Mouse (Mus musculus) E14TG2a.4 (cell line): ENCODE data around the gene Med25.

Source experiments
- CTCF ChIP-seq: conservative IDR thresholded peaks from 2 replicates; pipeline ENCODE4 v1.5.1; 2014; ENCODE audit warnings: low read length
- NANOG ChIP-seq: IDR thresholded peaks from 2 replicates; pipeline ENCODE4 v1.6.1; 2014; ENCODE audit warnings: borderline replicate concordance, low read length, mixed read lengths

DNA sequence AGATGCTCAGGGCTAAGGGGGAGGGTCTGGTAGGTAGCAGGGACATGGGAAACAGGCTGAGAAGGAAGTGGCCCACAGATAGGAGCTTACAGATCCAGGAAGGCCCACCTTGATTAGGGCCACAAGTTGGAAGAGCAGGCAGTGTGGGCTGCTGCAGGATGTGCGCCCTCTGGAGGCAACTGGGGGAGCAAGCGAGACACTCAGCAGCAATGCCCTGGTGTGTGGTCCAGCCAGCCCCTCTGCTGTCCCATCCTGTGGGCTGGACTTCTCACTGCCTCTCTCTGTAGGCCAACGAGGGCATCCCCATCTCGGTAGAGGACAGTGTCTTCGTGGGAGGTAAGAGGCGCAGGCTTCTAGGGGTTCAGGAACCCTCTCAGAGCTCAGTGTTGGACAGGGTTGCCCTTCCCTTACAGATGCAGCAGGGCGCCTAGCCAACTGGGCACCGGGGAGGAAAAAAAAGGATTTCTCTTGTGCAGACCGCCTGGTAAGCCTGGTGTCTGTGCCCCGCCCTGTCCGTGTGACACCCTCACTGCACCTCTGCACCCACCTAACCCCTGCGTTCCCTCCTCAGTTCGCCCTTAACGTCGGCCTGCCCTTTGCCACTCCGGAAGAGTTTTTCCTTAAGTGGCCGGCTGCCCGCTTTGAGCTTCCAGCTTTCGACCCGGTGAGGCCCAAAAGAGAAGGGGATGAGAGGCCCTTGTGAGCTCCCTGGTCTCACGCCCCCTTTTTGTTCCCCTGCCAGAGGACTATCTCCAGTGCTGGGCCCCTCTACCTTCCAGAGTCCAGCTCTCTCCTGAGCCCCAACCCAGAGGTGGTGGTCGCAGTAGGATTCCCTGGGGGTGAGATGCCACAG lies 31.7 kb downstream of the Med25 start:
- TF ChIP-seq CTCF, result peak; percentile 86
- TF ChIP-seq NANOG, result no peak
